Mouse (Mus musculus) kidney, embryonic 15.5 days (tissue): ENCODE data around the gene Slc27a4. TPM values are rescaled to one million over a fixed set of nuclear protein-coding genes. Genes with fewer than 3 reads are reported as not detected.

ENCODE experiments used
- ATAC-seq: fragments of 200-750 bp; cut with Nextera tagmentation; replicated peaks from 2 replicates; pipeline ENCODE4 v1.8.0; 2017; ENCODE audit warnings: moderate TSS enrichment; ENCODE audit not compliant: low FRiP score
- H3K27ac ChIP-seq: fragments of 300-500 bp; sonication (generic); 2 replicates; pipeline ENCODE4 v1.5.1; 2015; ENCODE audit warnings: mild to moderate bottlenecking, inconsistent platforms
- H3K27me3 ChIP-seq: fragments of 300-500 bp; sonication (generic); 2 replicates; pipeline ENCODE4 v1.6.1; 2015; ENCODE audit warnings: inconsistent platforms
- H3K36me3 ChIP-seq: fragments of 300-500 bp; sonication (generic); 2 replicates; pipeline ENCODE4 v1.6.1; 2015; ENCODE audit warnings: inconsistent platforms
- H3K4me1 ChIP-seq: fragments of 300-500 bp; sonication (generic); 2 replicates; pipeline ENCODE4 v1.6.1; 2015; ENCODE audit warnings: inconsistent platforms
- H3K4me2 ChIP-seq: fragments of 300-500 bp; sonication (generic); 2 replicates; pipeline ENCODE4 v1.6.1; 2015; ENCODE audit warnings: moderate library complexity, mild to moderate bottlenecking, inconsistent platforms
- H3K4me3 ChIP-seq: fragments of 300-500 bp; sonication (generic); replicated peaks from 2 replicates; pipeline ENCODE4 v1.5.1; 2015; ENCODE audit warnings: mild to moderate bottlenecking, inconsistent platforms
- H3K9ac ChIP-seq: fragments of 300-500 bp; sonication (generic); 2 replicates; pipeline ENCODE4 v1.6.1; 2015; ENCODE audit warnings: mild to moderate bottlenecking, inconsistent platforms
- H3K9me3 ChIP-seq: fragments of 300-500 bp; sonication (generic); replicated peaks from 2 replicates; pipeline ENCODE4 v1.6.1; 2016; ENCODE audit warnings: inconsistent platforms
- WGBS: fragments of 180-500 bp; shearing (Covaris S2); methylation state at CpG from one replicate; pipeline ENCODE4 v1.1.7; 2015; ENCODE audit warnings: mixed read lengths; 5-methylcytosine and 5-hydroxymethylcytosine counted together
- polyA plus RNA-seq: library from polyadenylated mRNA; unstranded; fragments of >200 nt; fragmentation: Nextera tagmentation; extraction: Ambion mirVana; gene quantifications from 2 replicates; pipeline ENCODE4 v1.2.1, GENCODE M21; 2015

The Slc27a4 gene
- polyA plus RNA-seq, 1 experiment from 2014 or later, result 16.4 TPM

- Histone ChIP-seq H3K9ac (no peak overlapping the region), H3K4me1 (peaks cover 15% of the 10 kb centered on the region), H3K27ac (no peak overlapping the region), H3K27me3 (peaks cover 42% of the 10 kb centered on the region), H3K4me3 (no peak overlapping the region), H3K4me2 (no peak overlapping the region), H3K36me3 (no peaks in the 10 kb centered on the region), H3K9me3 (no peaks in the 10 kb centered on the region)
- ATAC-seq, result no peak
- 43% methylated on average over 5 of the region's 5 CpGs for WGBS
These were observed 47.5 kb downstream of the Slc27a4 start for GRCm38 (mm10) chr2:29849841-29850480.

GRCm38 (mm10) chr2:29852957-29853485 lies 50.6 kb downstream of the Slc27a4 start:
- no peak overlapping the region for H3K4me3 ChIP-seq
- peaks cover 15% of the 10 kb centered on the region for H3K27me3 ChIP-seq
- no peak overlapping the region for H3K27ac ChIP-seq
- 43% methylated on average over 4 of the region's 4 CpGs for WGBS
- no peaks in the 10 kb centered on the region for H3K9me3 ChIP-seq
- H3K4me1 ChIP-seq, result peaks cover 13% of the 10 kb centered on the region; the same call in 1 of the 2 replicates
- H3K4me2 ChIP-seq, result no peak overlapping the region
- ATAC-seq, result no peak
- no peaks in the 10 kb centered on the region for H3K36me3 ChIP-seq
- H3K9ac ChIP-seq, result no peak overlapping the region

GRCm38 (mm10) chr2:29853736-29854135 lies 51.3 kb downstream of the Slc27a4 start:
- no peak overlapping the region for H3K9ac ChIP-seq
- H3K36me3 ChIP-seq, result no peaks in the 10 kb centered on the region
- 72% methylated on average over 5 of the region's 5 CpGs for WGBS
- peaks cover 13% of the 10 kb centered on the region; the same call in 1 of the 2 replicates for H3K4me1 ChIP-seq
- H3K27me3 ChIP-seq, result peaks cover 7% of the 10 kb centered on the region
- H3K4me2 ChIP-seq, result no peak overlapping the region
- no peak overlapping the region for H3K27ac ChIP-seq
- no peaks in the 10 kb centered on the region for H3K9me3 ChIP-seq
- H3K4me3 ChIP-seq, result no peak overlapping the region
- no peak for ATAC-seq

- H3K9me3 ChIP-seq, result no peaks in the 10 kb centered on the region
- 66% methylated on average over 10 of the region's 10 CpGs for WGBS
- H3K36me3 ChIP-seq, result no peaks in the 10 kb centered on the region
- peaks cover 13% of the 10 kb centered on the region; the same call in 1 of the 2 replicates for H3K4me1 ChIP-seq
- H3K4me2 ChIP-seq, result no peak overlapping the region
- H3K27ac ChIP-seq, result no peak overlapping the region
- peaks cover 3% of the 10 kb centered on the region; the same call in 1 of the 2 replicates for H3K27me3 ChIP-seq
- H3K9ac ChIP-seq, result no peak overlapping the region
- ATAC-seq, result no peak
- no peak overlapping the region for H3K4me3 ChIP-seq
These were observed 53.3 kb downstream of the Slc27a4 start for GRCm38 (mm10) chr2:29855585-29856210.

GRCm38 (mm10) chr2:29856451-29857260 lies 54.2 kb downstream of the Slc27a4 start:
- Histone ChIP-seq H3K4me3 (no peak overlapping the region), H3K4me1 (peaks cover 13% of the 10 kb centered on the region; the same call in 1 of the 2 replicates), H3K36me3 (no peaks in the 10 kb centered on the region), H3K9me3 (no peaks in the 10 kb centered on the region), H3K4me2 (no peak overlapping the region), H3K27ac (no peak overlapping the region), H3K9ac (no peak overlapping the region), H3K27me3 (peaks cover 3% of the 10 kb centered on the region; the same call in 1 of the 2 replicates)
- WGBS, result 9% methylated on average over 19 of the region's 19 CpGs
- no peak for ATAC-seq

GRCm38 (mm10) chr2:29857341-29857740 lies 54.9 kb downstream of the Slc27a4 start:
- Histone ChIP-seq H3K4me2 (no peak overlapping the region), H3K27ac (no peak overlapping the region), H3K9me3 (no peaks in the 10 kb centered on the region), H3K9ac (no peak overlapping the region), H3K4me3 (no peak overlapping the region), H3K4me1 (peaks cover 13% of the 10 kb centered on the region; the same call in 1 of the 2 replicates), H3K36me3 (no peaks in the 10 kb centered on the region), H3K27me3 (peaks cover 3% of the 10 kb centered on the region; the same call in 1 of the 2 replicates)
- ATAC-seq, result no peak
- 22% methylated on average over 2 of the region's 2 CpGs for WGBS

- no peak overlapping the region for H3K4me3 ChIP-seq
- H3K36me3 ChIP-seq, result no peaks in the 10 kb centered on the region
- no peak for ATAC-seq
- H3K4me1 ChIP-seq, result peaks cover 13% of the 10 kb centered on the region; the same call in 1 of the 2 replicates
- H3K9me3 ChIP-seq, result no peaks in the 10 kb centered on the region
- WGBS, result 63% methylated on average over 5 of the region's 5 CpGs
- H3K9ac ChIP-seq, result no peak overlapping the region
- no peak overlapping the region for H3K27ac ChIP-seq
- no peak overlapping the region for H3K4me2 ChIP-seq
- peaks cover 3% of the 10 kb centered on the region; the same call in 1 of the 2 replicates for H3K27me3 ChIP-seq
These were observed 55.5 kb downstream of the Slc27a4 start for GRCm38 (mm10) chr2:29857967-29858366.

- H3K9me3 ChIP-seq, result no peaks in the 10 kb centered on the region
These were observed 56.5 kb downstream of the Slc27a4 start for GRCm38 (mm10) chr2:29858748-29859473.

GRCm38 (mm10) chr2:29865125-29865524 lies 62.7 kb downstream of the Slc27a4 start:
- peaks cover 18% of the 10 kb centered on the region for H3K4me1 ChIP-seq
- no peak overlapping the region for H3K9ac ChIP-seq
- 77% methylated on average over 4 of the region's 4 CpGs for WGBS
- H3K4me2 ChIP-seq, result no peak overlapping the region
- no peaks in the 10 kb centered on the region for H3K27me3 ChIP-seq
- H3K27ac ChIP-seq, result no peak overlapping the region
- ATAC-seq, result no peak
- no peaks in the 10 kb centered on the region for H3K36me3 ChIP-seq
- no peaks in the 10 kb centered on the region for H3K9me3 ChIP-seq
- H3K4me3 ChIP-seq, result no peak overlapping the region

More at GRCm38 (mm10) chr2:29858748-29859473, 56.5 kb downstream of the Slc27a4 start:
- Histone ChIP-seq H3K27ac (no peak overlapping the region), H3K4me1 (peaks cover 13% of the 10 kb centered on the region; the same call in 1 of the 2 replicates), H3K36me3 (no peaks in the 10 kb centered on the region), H3K4me3 (no peak overlapping the region), H3K9ac (no peak overlapping the region), H3K27me3 (peaks cover 3% of the 10 kb centered on the region; the same call in 1 of the 2 replicates), H3K4me2 (no peak overlapping the region)
- WGBS, result 12% methylated on average over 5 of the region's 5 CpGs
- ATAC-seq, result no peak
